Mouse (Mus musculus) lung, adult 2 months (tissue): ENCODE data around the gene Tmem120b.

Experiments
- CTCF ChIP-seq: fragments of 200-500 bp; IDR thresholded peaks from 2 replicates; pipeline ENCODE4 v1.5.1; 2011; ENCODE audit warnings: mild to moderate bottlenecking, low read length, control low read depth; ENCODE audit not compliant: insufficient read depth
- POLR2A ChIP-seq: fragments of 200-500 bp; IDR thresholded peaks from 2 replicates; pipeline ENCODE4 v1.6.1; 2011; ENCODE audit warnings: low read depth, mild to moderate bottlenecking, control low read depth, low read length, borderline replicate concordance; ENCODE audit errors: extremely low read depth

- TF ChIP-seq CTCF = peak; percentile 7; the same call in 1 of the 2 replicates
- peak; percentile 80; the same call in 1 of the 2 replicates for TF ChIP-seq POLR2A
Observed at GRCm38 (mm10) chr5:123135471-123136360, 67.5 kb downstream of the Tmem120b start.
